Mouse (Mus musculus) liver, embryonic 14.5 days (tissue): ENCODE results near the gene Sap30l.

Experiments
- CTCF ChIP-seq: IDR thresholded peaks from 2 replicates; pipeline ENCODE4 v1.5.1; 2016; ENCODE audit warnings: antibody characterized with exemption, low read depth, control low read depth
- EP300 ChIP-seq: IDR thresholded peaks from 2 replicates; pipeline ENCODE4 v1.6.1; 2016; ENCODE audit warnings: antibody characterized with exemption, low read depth

GRCm38 (mm10) chr11:57773479-57773878 is 28.0 kb upstream of the Sap30l start:
- TF ChIP-seq CTCF (no peak), EP300 (no peak)
